Mouse (Mus musculus): ENCODE results near the gene Phactr2.

The Phactr2 gene

GRCm38 (mm10) chr10:13275152-13275551, 199.1 kb downstream of the Phactr2 start:
- DNase-seq (ENCODE audit: low spot score in 2 of 2) = no peak

DNA sequence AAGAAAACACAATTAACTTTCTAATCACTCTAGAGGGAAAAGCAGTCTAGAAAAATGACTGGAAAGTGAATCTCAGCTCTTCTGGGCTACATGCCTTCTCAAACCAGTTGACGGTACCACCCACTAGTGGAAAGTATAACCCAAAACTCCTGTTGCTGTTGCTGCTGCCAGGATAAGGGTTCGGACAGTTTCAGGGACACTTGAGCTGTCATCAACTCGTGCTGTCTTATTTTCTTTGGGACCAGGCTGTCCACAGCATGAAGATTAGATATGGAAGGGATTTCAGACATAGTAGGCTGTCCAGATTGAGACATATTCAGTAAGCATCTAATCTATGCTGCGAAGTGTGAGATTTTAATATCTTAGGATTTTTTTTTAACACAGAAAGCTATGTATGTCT, 199.5 kb downstream of the Phactr2 start:
- no peak for DNase-seq (ENCODE audit: low spot score in 2 of 2)

GRCm38 (mm10) chr10:13273756-13274155, 200.5 kb downstream of the Phactr2 start:
- DNase-seq (ENCODE audit: low spot score in 2 of 2) = no peak

DNA sequence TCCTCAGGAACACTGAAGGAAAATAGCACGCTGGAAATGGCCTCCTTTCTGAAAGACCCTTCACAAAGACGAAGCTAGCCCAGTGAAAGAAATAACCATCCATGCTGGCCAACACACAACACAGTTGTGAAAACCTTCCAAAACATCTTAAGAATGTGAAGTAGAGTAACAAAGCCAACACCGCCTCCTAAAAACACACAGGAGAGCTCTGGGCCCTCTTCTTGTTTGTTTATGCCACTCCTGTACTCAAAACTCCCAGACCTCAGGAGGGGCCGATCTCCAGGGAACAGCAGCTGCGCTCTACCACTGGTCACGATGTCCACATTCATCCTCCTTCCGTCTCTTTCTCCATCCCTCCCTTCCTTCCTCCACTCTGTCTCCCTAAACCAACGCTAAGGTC, 202.5 kb downstream of the Phactr2 start:
- DNase-seq (ENCODE audit: low spot score in 2 of 2) = no peak

- no peak for DNase-seq (ENCODE audit: low spot score in 2 of 2)
Measured at GRCm38 (mm10) chr10:13271099-13271498, 203.1 kb downstream of the Phactr2 start.

DNA sequence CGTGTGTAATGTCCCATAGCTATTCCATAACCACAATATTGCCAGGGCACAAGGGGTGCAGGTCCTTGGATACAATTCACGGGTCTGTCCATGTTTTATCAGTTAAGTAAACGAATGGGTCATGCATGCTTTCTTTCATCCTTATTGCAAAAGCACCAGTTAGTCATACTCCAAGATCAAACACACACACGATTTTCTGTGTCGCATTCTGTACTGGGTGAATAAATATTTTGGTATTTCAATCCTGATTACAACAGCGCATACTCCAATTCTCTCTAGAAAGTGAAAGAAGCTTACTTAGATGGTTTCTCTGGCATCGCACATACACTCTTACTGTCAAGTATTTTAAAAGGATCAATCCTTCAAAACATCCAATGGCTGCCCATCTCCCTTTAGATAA, 203.9 kb downstream of the Phactr2 start:
- DNase-seq (ENCODE audit: low spot score in 2 of 2) = no peak

DNA sequence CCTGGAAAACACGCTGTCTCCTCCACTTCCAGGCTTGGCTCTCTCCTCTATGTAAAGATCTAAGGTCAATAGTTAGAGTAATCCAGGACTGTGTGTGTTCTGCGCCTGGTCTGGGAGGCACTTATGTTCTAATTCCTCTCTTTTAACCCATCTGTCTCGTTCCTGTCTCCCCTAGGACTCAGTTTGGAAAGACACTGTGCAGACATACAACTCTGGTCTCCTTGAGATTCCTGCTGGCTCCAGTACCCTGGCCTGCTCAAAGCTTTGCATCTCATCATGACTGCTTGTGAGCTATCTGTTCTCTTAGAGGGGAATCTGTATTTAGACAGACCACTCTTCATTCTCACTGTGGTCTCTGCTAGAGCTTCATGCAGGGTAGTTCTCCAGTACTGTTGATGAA, 215.0 kb downstream of the Phactr2 start:
- no peak for DNase-seq (ENCODE audit: low spot score in 2 of 2)

GRCm38 (mm10) chr10:13256196-13256595, 218.0 kb downstream of the Phactr2 start:
- no peak for DNase-seq (ENCODE audit: low spot score in 2 of 2)

DNA sequence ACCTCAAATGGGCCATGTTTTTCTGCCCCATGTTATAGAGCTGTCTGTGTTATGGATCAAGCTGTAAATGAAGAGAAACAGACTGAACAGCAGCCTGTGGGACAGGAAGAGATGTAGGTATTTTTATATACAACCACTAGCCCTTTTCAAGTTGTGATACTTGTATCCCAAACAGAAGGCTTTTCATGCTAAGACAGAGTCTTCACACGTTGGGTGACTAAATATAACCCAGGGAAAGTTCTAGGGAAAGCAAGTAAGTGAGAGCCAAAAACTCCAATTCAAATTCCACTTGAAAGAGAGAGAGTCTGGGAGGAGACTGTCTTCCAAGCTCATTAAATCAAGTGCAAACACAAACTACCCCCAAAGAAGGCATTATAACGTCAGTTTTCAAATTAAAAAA, 223.9 kb downstream of the Phactr2 start:
- DNase-seq (ENCODE audit: low spot score in 2 of 2) = no peak

DNA sequence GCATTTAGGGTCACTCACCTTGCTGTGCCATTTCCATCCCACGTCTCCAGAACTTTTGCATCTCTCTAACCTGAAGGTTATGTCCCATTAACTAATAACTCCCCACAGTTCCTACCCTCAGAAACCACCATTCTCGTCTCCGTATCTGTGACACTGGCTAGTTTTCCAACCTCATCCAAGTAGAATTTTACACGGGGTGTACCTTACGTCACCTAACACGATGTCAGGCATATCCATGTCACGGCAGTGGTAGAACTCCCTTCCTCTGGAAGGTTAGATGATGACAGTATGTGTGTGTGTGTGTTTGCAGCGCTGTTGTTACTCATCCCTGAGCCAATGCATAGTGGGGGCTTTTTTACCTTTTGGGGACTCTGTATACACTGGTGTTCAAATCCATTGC, 225.1 kb downstream of the Phactr2 start:
- DNase-seq (ENCODE audit: low spot score in 2 of 2) = no peak

- DNase-seq (ENCODE audit: low spot score in 2 of 2) = no peak
Measured at GRCm38 (mm10) chr10:13245714-13246113, 228.5 kb downstream of the Phactr2 start.

DNA sequence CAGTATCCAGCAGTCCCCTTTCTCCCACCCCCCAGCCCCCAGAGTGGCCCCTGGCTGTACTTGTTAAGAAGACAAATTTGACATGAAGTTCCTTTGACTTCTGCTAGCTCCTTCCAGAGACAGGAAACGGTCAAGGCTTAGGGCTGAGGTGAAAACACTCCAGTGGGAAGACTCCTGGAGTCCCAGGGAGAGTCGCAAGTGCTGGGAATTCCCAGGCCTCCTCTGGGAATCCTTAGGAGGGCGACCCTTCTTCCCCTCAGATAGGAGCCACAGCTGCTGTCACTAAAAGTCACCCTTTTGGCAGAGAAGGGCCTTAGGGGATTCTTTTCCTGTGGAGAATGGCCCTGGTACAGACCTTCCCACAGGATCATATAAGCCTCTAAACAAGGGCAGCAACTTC, 230.0 kb downstream of the Phactr2 start:
- no peak for DNase-seq (ENCODE audit: low spot score in 2 of 2)

- DNase-seq (ENCODE audit: low spot score in 2 of 2) = no peak
Measured at GRCm38 (mm10) chr10:13240431-13240830, 233.8 kb downstream of the Phactr2 start.

DNA sequence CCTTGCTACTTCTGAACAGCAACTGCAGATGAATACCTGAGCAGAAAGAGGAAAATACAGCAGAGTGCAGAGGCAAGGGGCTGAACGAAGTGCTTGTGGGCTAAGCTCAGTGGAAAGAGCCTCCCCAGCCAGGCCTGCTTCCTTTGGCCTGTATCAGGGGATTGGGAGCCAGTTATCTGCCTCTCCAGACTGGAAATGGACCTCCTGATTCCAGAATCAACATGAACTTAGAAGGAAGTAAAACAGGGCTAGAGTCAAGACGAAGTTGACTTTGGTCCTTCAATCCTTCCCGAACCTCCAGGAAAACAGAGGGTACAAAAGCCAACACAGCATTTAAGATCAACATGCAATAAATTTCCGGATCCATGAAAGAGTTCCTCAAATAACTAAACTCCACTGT, 236.0 kb downstream of the Phactr2 start:
- DNase-seq (ENCODE audit: low spot score in 2 of 2) = no peak

DNA sequence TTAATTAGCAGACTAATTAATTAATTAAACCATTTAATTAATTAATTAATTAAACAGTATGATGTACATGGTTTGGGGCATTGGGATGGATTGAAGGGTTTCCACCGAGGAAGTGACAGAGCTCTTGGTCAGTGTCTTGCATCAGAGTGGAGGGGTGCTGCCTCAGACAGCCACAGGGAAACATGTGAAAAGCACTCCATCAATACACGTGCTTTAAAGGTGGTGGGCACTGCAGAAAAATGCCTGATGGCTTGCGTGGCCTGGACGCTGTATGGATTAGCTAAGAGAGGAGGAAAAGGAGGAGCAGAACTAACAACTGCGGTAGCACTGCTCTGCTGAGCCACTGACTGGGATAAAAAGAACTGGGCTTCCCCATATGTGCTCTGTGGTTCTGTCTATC, 237.3 kb downstream of the Phactr2 start:
- DNase-seq (ENCODE audit: low spot score in 2 of 2) = no peak

- no peak for DNase-seq (ENCODE audit: low spot score in 2 of 2)
Measured at GRCm38 (mm10) chr10:13234503-13234902, 239.7 kb downstream of the Phactr2 start.

DNA sequence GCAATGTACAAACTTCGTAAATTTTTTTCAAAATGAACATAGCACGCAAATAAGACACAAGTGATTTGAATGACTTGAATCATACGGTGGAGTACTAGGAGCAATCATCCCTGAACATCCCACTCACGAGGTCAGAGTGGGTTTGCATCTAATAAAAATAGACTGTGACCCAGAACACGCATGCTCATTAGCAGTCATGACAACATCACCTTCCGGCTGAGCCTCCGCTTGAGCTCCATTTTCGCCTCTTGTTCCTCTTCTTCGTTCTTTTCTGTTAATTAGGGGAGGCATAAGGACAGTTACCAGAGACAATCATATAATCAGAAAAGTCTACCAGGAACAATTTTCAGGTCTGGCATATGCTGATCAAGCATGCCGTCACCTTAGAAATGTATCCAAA, 240.3 kb downstream of the Phactr2 start:
- DNase-seq (ENCODE audit: low spot score in 2 of 2) = no peak

DNA sequence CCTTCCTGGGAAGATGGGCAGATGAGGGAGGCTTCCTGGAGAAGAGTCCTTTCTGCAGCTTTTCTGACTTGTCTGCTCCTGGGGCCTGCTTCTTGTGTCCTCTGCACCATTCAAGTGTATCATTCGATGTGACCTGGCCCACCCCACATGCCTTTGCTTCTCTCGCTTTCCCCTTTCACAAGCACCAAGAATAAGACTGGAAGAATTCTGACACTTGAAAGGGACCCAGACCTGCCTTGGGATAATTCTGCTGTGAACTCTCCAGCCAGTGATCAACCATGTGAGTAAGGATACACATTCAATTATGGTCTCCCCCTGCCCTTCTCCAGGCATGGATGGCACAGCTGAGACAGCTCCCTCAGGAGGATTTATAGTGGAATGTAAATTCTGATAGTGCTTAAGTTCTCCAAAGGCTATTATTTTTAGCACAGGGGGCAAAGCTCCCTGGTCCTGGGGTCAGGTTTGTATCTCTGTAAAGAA, 241.0 kb downstream of the Phactr2 start:
- DNase-seq (ENCODE audit: low spot score in 2 of 2) = no peak

DNA sequence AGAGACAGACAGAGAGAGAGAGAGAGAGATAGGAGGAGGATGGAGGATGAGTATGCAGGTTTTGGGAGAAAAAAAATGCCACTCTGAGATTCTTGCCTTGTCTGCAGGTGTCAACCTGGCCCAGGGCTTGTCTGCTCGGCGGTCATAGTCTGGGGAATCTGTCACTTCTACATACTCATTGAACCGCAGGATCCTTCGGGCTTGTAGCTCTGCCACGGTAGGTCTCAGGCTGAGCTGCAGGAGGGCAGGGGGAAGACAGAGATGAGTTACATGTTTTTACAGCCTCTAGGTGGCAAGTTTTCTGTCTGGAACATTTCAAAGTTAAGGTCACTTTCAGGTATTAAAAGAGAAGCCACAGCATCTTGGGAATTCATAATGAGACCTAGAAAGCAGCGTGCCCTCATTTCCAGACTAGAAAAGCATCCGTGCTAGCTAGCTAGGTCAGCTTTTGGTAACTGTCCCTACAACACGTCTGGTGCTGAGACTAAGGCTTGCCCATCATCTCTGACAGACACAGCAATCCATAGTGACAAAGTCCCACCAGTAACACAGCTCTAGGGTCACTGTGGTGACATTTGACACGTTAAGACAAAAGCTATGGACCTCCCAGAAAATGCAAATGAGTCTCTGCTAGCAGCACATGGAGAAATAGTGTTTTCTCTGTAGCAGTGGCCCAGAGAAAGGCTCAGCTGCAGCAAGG, 241.6 kb downstream of the Phactr2 start:
- DNase-seq (ENCODE audit: low spot score in 2 of 2) = no peak

DNA sequence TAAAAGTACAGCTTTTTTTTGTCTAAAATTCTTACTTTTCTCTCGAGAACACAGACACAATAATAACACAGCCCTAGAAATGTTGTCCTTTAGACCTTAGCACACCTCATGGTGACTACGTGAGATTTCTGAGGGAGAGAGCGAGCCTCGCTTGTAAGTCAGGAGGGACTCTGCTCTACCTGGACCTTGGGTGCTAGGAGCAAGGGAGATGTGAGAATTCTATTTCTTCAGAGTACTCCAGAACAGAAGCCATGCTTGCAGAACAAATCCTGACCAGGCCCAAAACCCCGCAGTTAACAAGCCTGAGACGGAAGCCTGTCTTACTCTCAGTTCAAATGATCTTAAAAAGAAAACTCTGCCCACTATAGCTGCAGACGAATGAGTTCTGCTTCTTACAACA, 243.5 kb downstream of the Phactr2 start:
- DNase-seq (ENCODE audit: low spot score in 2 of 2) = no peak

- DNase-seq (ENCODE audit: low spot score in 2 of 2) = no peak
Measured at GRCm38 (mm10) chr10:13225377-13226063, 248.7 kb downstream of the Phactr2 start.

DNA sequence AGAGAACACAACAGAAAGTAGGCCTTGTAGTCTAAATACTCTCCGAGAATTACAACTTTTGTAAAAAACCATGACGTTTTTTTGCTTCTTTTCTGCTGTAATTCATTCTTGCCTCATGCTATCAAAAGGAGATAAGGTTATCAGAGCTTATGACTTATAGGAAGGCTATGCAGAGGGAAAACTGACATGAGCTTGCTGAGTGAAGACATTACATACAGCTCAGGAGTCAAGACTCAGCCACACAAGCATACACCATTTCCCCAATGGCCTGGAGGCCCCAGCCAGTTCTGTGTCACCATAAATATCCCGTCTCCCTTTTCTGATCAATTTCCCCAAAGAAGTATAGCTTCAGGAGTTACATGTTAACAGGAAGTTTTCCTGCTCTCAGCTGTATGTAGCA, 252.1 kb downstream of the Phactr2 start:
- DNase-seq (ENCODE audit: low spot score in 2 of 2) = no peak

DNA sequence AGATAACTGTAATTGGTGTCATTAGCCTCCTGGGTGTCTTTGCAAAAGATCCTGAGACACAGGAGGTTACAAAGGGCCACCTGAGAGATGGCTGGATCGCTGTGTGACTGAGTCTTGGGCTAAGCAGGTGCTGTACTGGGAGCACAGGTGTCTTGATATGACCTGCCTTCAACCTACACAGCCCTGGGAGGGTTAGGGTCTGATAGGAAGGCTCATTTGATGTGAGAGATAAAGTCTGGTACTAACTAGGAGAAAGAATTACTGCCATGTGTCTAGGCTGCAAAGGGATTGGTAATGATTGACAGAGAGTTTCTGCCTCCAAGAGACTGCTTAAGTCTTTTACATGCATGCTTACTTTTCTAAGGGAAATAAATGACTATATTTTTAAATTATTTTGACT, 254.2 kb downstream of the Phactr2 start:
- DNase-seq (ENCODE audit: low spot score in 2 of 2) = no peak

DNA sequence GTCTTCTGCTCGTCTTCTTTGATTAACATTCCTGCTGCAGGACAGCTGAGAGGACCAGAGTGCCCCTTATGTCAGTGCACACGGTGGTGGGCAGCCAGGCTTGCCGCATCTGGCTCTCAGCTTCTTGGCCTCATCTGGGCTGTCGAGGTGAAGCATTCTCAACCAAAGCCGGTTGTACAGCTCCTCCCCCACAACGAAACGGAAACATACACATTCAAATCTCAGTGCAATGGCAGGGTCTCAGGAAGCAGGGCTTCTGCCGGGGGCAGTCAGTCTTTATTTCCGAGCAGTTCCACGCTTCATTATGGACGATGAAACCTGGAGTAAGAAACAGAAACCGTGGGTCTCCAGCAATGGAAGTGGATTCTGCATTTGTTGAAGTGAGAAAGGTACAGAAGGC, 260.3 kb downstream of the Phactr2 start:
- no peak for DNase-seq (ENCODE audit: low spot score in 2 of 2)
